Mouse (Mus musculus): Measurements from ENCODE around the gene Chmp4b.

DNA sequence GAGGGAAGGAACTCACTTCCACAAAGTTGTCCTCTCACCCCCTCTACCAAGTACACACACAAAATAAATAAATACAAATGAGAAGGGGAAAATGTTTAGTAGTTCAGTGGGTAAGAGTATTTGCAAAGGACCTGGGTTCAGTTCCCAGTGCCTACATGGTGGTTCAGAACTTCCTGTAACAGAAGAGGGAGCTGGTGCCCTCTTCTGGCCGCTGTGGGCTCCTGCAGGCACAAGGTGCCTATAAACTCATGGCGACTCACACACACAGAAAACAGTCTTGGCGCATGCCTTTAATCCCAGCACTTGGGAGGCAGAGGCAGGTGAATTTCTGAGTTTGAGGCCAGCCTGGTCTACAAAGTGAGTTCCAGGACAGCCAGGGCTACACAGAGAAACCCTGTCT, 13.0 kb upstream of the Chmp4b start:
- TF ChIP-seq POLR2A (IDR thresholded peaks at IDR 0.05; ENCODE audit: insufficient read depth, low read depth, low read length) (no peak), CTCF (IDR thresholded peaks at IDR 0.05; ENCODE audit: insufficient read depth, low read depth, low read length) (no peak)
